In genomic region chr2:18041199-18041885, GRCm38 (mm10) we compare ENCODE assay signal across 7 mouse cellular contexts. TPM values are rescaled to one million over a fixed set of nuclear protein-coding genes. Genes with fewer than 3 reads are reported as not detected.
DNase-seq lines count a peak whose midpoint lies in the region; ATAC-seq and TF ChIP-seq lines count a peak whose summit lies in the region.

No protein-coding gene starts in this region.

- peak; percentile 90 for ATAC-seq in hindbrain, embryonic 11.5 days (ENCODE audit: low FRiP score)
- ATAC-seq in limb, embryonic 14.5 days (ENCODE audit: low FRiP score, low read depth), result 0 out of 2 replicates have a peak, but pooled peaks have one; percentile 20
- peak; percentile 48; the same call in 1 of the 2 replicates for ATAC-seq in stomach, embryonic 16.5 days (ENCODE audit: insufficient read depth, low FRiP score)
- ATAC-seq in erythroid progenitor cell, adult 5-6 weeks (replicated peaks; ENCODE audit: low FRiP score, poor library complexity, severe bottlenecking), result no peak

- H3K27me3 ChIP-seq in E14TG2a.4 (ENCODE audit: insufficient read depth, low read length) (peaks cover 79% of the 10 kb centered on the region), ES-Bruce4 (ENCODE audit: control insufficient read depth, insufficient read depth, low read length, poor library complexity, severe bottlenecking) (peaks cover 28% of the 10 kb centered on the region)
- no peaks in the 10 kb centered on the region for H3K27me3 ChIP-seq in hindbrain, embryonic 11.5 days (ENCODE audit: control insufficient read depth, insufficient read depth, low read length)
- no peaks in the 10 kb centered on the region for H3K27me3 ChIP-seq in limb, embryonic 14.5 days (ENCODE audit: control insufficient read depth, insufficient read depth, low read length)
- H3K27me3 ChIP-seq in stomach, embryonic 16.5 days (ENCODE audit: control insufficient read depth, insufficient read depth, low read length), result no peaks in the 10 kb centered on the region

- peak overlapping the region; percentile 68 for H3K4me3 ChIP-seq in E14TG2a.4 (replicated peaks; ENCODE audit: low read length)
- peak overlapping the region; percentile 45; the same call in 1 of the 2 replicates for H3K4me3 ChIP-seq in ES-Bruce4 (ENCODE audit: low read depth, low read length)
- H3K4me3 ChIP-seq in hindbrain, embryonic 11.5 days (ENCODE audit: low read depth, low read length), result peak overlapping the region; percentile 93
- H3K4me3 ChIP-seq in limb, embryonic 14.5 days (replicated peaks; ENCODE audit: low read length), result peak overlapping the region; percentile 7; the same call in 1 of the 2 replicates
- no peak overlapping the region for H3K4me3 ChIP-seq in stomach, embryonic 16.5 days (replicated peaks; ENCODE audit: low read length)

- DNase-seq in hindbrain, embryonic 11.5 days (ENCODE audit: low spot score), result peak; percentile 85
- DNase-seq in limb, embryonic 14.5 days (ENCODE audit: low spot score), result no peak
- DNase-seq in frontal cortex, postnatal 10 days (ENCODE audit: low spot score in 2 of 2), result no peak

- 0% methylated on average over 14 of the region's 14 CpGs for WGBS in hindbrain, embryonic 11.5 days
- 21% methylated on average over 13 of the region's 14 CpGs for WGBS in limb, embryonic 14.5 days
- WGBS in stomach, embryonic 16.5 days, result 40% methylated on average over 14 of the region's 14 CpGs

- H3K4me1 ChIP-seq in E14TG2a.4 (replicated peaks; ENCODE audit: low read depth, low read length) (peaks cover 52% of the 10 kb centered on the region), ES-Bruce4 (ENCODE audit: control insufficient read depth, insufficient read depth, low read length) (no peaks in the 10 kb centered on the region)
- peaks cover 13% of the 10 kb centered on the region for H3K4me1 ChIP-seq in hindbrain, embryonic 11.5 days (replicated peaks; ENCODE audit: control insufficient read depth, insufficient read depth, low read length)
- H3K4me1 ChIP-seq in limb, embryonic 14.5 days (ENCODE audit: control insufficient read depth, insufficient read depth, low read length), result peaks cover 46% of the 10 kb centered on the region
- peaks cover 31% of the 10 kb centered on the region for H3K4me1 ChIP-seq in stomach, embryonic 16.5 days (ENCODE audit: control insufficient read depth, insufficient read depth, low read length)

- H3K4me2 ChIP-seq in hindbrain, embryonic 11.5 days (replicated peaks; ENCODE audit: low read depth, low read length), result peak overlapping the region; percentile 82
- peak overlapping the region; percentile 61 for H3K4me2 ChIP-seq in limb, embryonic 14.5 days (replicated peaks; ENCODE audit: low read depth, low read length, severe bottlenecking)
- peak overlapping the region; percentile 30; the same call in 1 of the 2 replicates for H3K4me2 ChIP-seq in stomach, embryonic 16.5 days (ENCODE audit: low read depth, low read length)

- no peak for TF ChIP-seq EP300 in ES-Bruce4 (IDR thresholded peaks at IDR 0.05; ENCODE audit: insufficient read depth, low read depth, low read length)

- no peaks in the 10 kb centered on the region for H3K36me3 ChIP-seq in E14TG2a.4 (ENCODE audit: insufficient read depth, low read length)
- no peaks in the 10 kb centered on the region for H3K36me3 ChIP-seq in ES-Bruce4 (ENCODE audit: control insufficient read depth, insufficient read depth, low read length, poor library complexity, severe bottlenecking)
- H3K36me3 ChIP-seq in hindbrain, embryonic 11.5 days (ENCODE audit: control insufficient read depth, insufficient read depth, low read length), result no peaks in the 10 kb centered on the region
- no peaks in the 10 kb centered on the region for H3K36me3 ChIP-seq in limb, embryonic 14.5 days (ENCODE audit: control insufficient read depth, insufficient read depth, low read length)
- H3K36me3 ChIP-seq in stomach, embryonic 16.5 days (ENCODE audit: control insufficient read depth, insufficient read depth, low read length), result no peaks in the 10 kb centered on the region

- no peak overlapping the region for H3K27ac ChIP-seq in ES-Bruce4 (ENCODE audit: insufficient read depth, low read length)
- H3K27ac ChIP-seq in hindbrain, embryonic 11.5 days (ENCODE audit: low read depth, low read length), result peak overlapping the region; percentile 95
- H3K27ac ChIP-seq in limb, embryonic 14.5 days (replicated peaks; ENCODE audit: low read depth, low read length), result peak overlapping the region; percentile 41; the same call in 1 of the 2 replicates
- H3K27ac ChIP-seq in stomach, embryonic 16.5 days (ENCODE audit: low read length), result peak overlapping the region; percentile 36; the same call in 1 of the 2 replicates

- peak overlapping the region; percentile 39 for H3K9ac ChIP-seq in ES-Bruce4 (ENCODE audit: low read depth, poor library complexity, severe bottlenecking)
- peak overlapping the region; percentile 75 for H3K9ac ChIP-seq in hindbrain, embryonic 11.5 days (ENCODE audit: low read depth, low read length)
- H3K9ac ChIP-seq in limb, embryonic 14.5 days (ENCODE audit: low read depth, low read length, severe bottlenecking), result peak overlapping the region; percentile 61
- peak overlapping the region; percentile 52 for H3K9ac ChIP-seq in stomach, embryonic 16.5 days (ENCODE audit: low read length)

- TF ChIP-seq POLR2A in ES-Bruce4 (IDR thresholded peaks at IDR 0.05; ENCODE audit: insufficient read depth, low read length), result no peak
- TF ChIP-seq POLR2A in limb, embryonic 14.5 days (IDR thresholded peaks at IDR 0.05; ENCODE audit: borderline replicate concordance, extremely low read depth, insufficient read depth, insufficient read length), result no peak

- H3K9me3 ChIP-seq in E14TG2a.4 (ENCODE audit: low read length) (no peaks in the 10 kb centered on the region), ES-Bruce4 (replicated peaks; ENCODE audit: control insufficient read depth, insufficient read depth, low read length, poor library complexity, severe bottlenecking) (no peaks in the 10 kb centered on the region)
- H3K9me3 ChIP-seq in hindbrain, embryonic 11.5 days (ENCODE audit: control insufficient read depth, low read length), result no peaks in the 10 kb centered on the region
- H3K9me3 ChIP-seq in limb, embryonic 14.5 days (ENCODE audit: control insufficient read depth, low read length), result no peaks in the 10 kb centered on the region
- H3K9me3 ChIP-seq in stomach, embryonic 16.5 days (replicated peaks; ENCODE audit: control insufficient read depth, low read length), result no peaks in the 10 kb centered on the region

- TF ChIP-seq CTCF in E14TG2a.4 (conservative IDR thresholded peaks at IDR 0.05; ENCODE audit: low read length) (no peak), ES-Bruce4 (IDR thresholded peaks at IDR 0.05; ENCODE audit: low read depth, low read length) (no peak)

RNA-seq across cellular contexts. Expression of gene A930004D18Rik, which starts 3.8 kb away (rescaled TPM):
- 0.31 and 0.67 TPM in 2 replicates for polyA plus RNA-seq in ES-Bruce4 (2011; ENCODE audit: insufficient read depth, insufficient read length, low read depth, missing spikeins)
- polyA plus RNA-seq in hindbrain, embryonic 11.5 days (2014; fragmentation: Nextera tagmentation; extraction: Ambion mirVana), result 8.5 and 10.7 TPM in 2 replicates
- 8.8 and 10.8 TPM in 2 replicates for polyA plus RNA-seq in limb, embryonic 14.5 days (2012; rRNA removed)
- 13.0 and 14.2 TPM in 2 replicates for polyA plus RNA-seq in limb, embryonic 14.5 days (2014; fragmentation: Nextera tagmentation; extraction: Ambion mirVana)
- polyA plus RNA-seq in stomach, embryonic 16.5 days (2015; fragmentation: Nextera tagmentation; extraction: Ambion mirVana), result 10.5 and 11.1 TPM in 2 replicates
- not detected in 2 replicates for total RNA-seq in erythroid progenitor cell, adult 5-6 weeks (2015; ENCODE audit: low replicate concordance)
- not detected in 2 replicates for total RNA-seq in erythroid progenitor cell, adult 5-6 weeks (2017; ENCODE audit: low replicate concordance)

RNA-seq across cellular contexts. Expression of gene Skida1, which starts 7.5 kb away (rescaled TPM):
- polyA plus RNA-seq in ES-Bruce4 (2011; ENCODE audit: insufficient read depth, insufficient read length, low read depth, missing spikeins), result 0.15 and 0.79 TPM in 2 replicates
- 19.6 and 20.1 TPM in 2 replicates for polyA plus RNA-seq in hindbrain, embryonic 11.5 days (2014; fragmentation: Nextera tagmentation; extraction: Ambion mirVana)
- 18.7 and 19.0 TPM in 2 replicates for polyA plus RNA-seq in limb, embryonic 14.5 days (2012; rRNA removed)
- polyA plus RNA-seq in limb, embryonic 14.5 days (2014; fragmentation: Nextera tagmentation; extraction: Ambion mirVana), result 7.9 and 8.2 TPM in 2 replicates
- polyA plus RNA-seq in stomach, embryonic 16.5 days (2015; fragmentation: Nextera tagmentation; extraction: Ambion mirVana), result 3.6 TPM in 2 replicates
- not detected in 2 replicates for total RNA-seq in erythroid progenitor cell, adult 5-6 weeks (2015; ENCODE audit: low replicate concordance)
- not detected in 2 replicates for total RNA-seq in erythroid progenitor cell, adult 5-6 weeks (2017; ENCODE audit: low replicate concordance)

RNA-seq across cellular contexts. Expression of gene Mllt10, which starts 13.7 kb away (rescaled TPM):
- polyA plus RNA-seq in ES-Bruce4 (2011; ENCODE audit: insufficient read depth, insufficient read length, low read depth, missing spikeins), result 69.6 and 78.9 TPM in 2 replicates
- polyA plus RNA-seq in hindbrain, embryonic 11.5 days (2014; fragmentation: Nextera tagmentation; extraction: Ambion mirVana), result 48.0 and 62.2 TPM in 2 replicates
- 52.7 and 59.4 TPM in 2 replicates for polyA plus RNA-seq in limb, embryonic 14.5 days (2012; rRNA removed)
- polyA plus RNA-seq in limb, embryonic 14.5 days (2014; fragmentation: Nextera tagmentation; extraction: Ambion mirVana), result 33.4 and 38.0 TPM in 2 replicates
- 39.1 and 50.0 TPM in 2 replicates for polyA plus RNA-seq in stomach, embryonic 16.5 days (2015; fragmentation: Nextera tagmentation; extraction: Ambion mirVana)
- 122 and 125 TPM in 2 replicates for total RNA-seq in erythroid progenitor cell, adult 5-6 weeks (2015; ENCODE audit: low replicate concordance)
- total RNA-seq in erythroid progenitor cell, adult 5-6 weeks (2017; ENCODE audit: low replicate concordance), result 77.9 and 98.0 TPM in 2 replicates

RNA-seq across cellular contexts. Expression of gene H2al2a, which starts 44.6 kb away (rescaled TPM):
- polyA plus RNA-seq in ES-Bruce4 (2011; ENCODE audit: insufficient read depth, insufficient read length, low read depth, missing spikeins), result not detected in 2 replicates
- not detected in 2 replicates for polyA plus RNA-seq in hindbrain, embryonic 11.5 days (2014; fragmentation: Nextera tagmentation; extraction: Ambion mirVana)
- not detected in 2 replicates for polyA plus RNA-seq in limb, embryonic 14.5 days (2012; rRNA removed)
- not detected in 2 replicates for polyA plus RNA-seq in limb, embryonic 14.5 days (2014; fragmentation: Nextera tagmentation; extraction: Ambion mirVana)
- polyA plus RNA-seq in stomach, embryonic 16.5 days (2015; fragmentation: Nextera tagmentation; extraction: Ambion mirVana), result not detected in 2 replicates
- total RNA-seq in erythroid progenitor cell, adult 5-6 weeks (2015; ENCODE audit: low replicate concordance), result not detected in 2 replicates
- total RNA-seq in erythroid progenitor cell, adult 5-6 weeks (2017; ENCODE audit: low replicate concordance), result not detected in 2 replicates

Comparison
In these comparisons a context has a peak if more than half of its experiments do, and no peak if none do; other contexts are left out.
1. H3K4me2 ChIP-seq: peak in every context shown above with its lines; median percentile 82 in hindbrain, embryonic 11.5 days; 61 in limb, embryonic 14.5 days; 30 in stomach, embryonic 16.5 days.